Mouse (Mus musculus) granulocyte monocyte progenitor cell, adult 5-6 weeks (primary cell): ENCODE measurements around the gene Mre11a. TPM values are rescaled to one million over a fixed set of nuclear protein-coding genes. Genes with fewer than 3 reads are reported as not detected.
A peak's percentile ranks its signal among the peaks of the same experiment; 100 is the strongest.
"Not testable (repeated sequence)": the region's sequence is repeated elsewhere in the genome, so short reads cannot be mapped to it uniquely, and the experiment has no call there.

Experiments
- ATAC-seq: replicated peaks from 2 replicates; pipeline ENCODE4 v1.8.0; 2016; ENCODE audit warnings: mild to moderate bottlenecking, moderate TSS enrichment, inconsistent platforms; ENCODE audit not compliant: poor library complexity, severe bottlenecking
- total RNA-seq, 2 experiments: library from RNA; stranded (forward) in 1 of 2; stranded (reverse) in 1 of 2; fragments of 200-712, 200-1000 nt in 1 of 2; fragments of >200 nt in 1 of 2; fragmentation: Nextera tagmentation in 1 of 2; gene quantifications; 2 replicates each; pipeline ENCODE4 v1.2.3; 2014 to 2017

Gene Mre11a
- total RNA-seq, 2 experiments from 2014 or later: 50.1 to 54.7 TPM

- no peak for ATAC-seq
These were observed 80.3 kb downstream of the Mre11a start for GRCm38 (mm10) chr9:14864726-14865125.

GRCm38 (mm10) chr9:14866957-14867356 lies 82.5 kb downstream of the Mre11a start:
- ATAC-seq: peak; percentile 97

GRCm38 (mm10) chr9:14868326-14868725 lies 83.9 kb downstream of the Mre11a start:
- ATAC-seq: no peak

GRCm38 (mm10) chr9:14870377-14870776 lies 85.9 kb downstream of the Mre11a start:
- ATAC-seq: no peak

GRCm38 (mm10) chr9:14870802-14871201 lies 86.3 kb downstream of the Mre11a start:
- no peak for ATAC-seq

- no peak for ATAC-seq
These were observed 87.1 kb downstream of the Mre11a start for GRCm38 (mm10) chr9:14871536-14871935.

GRCm38 (mm10) chr9:14872181-14872930 lies 87.9 kb downstream of the Mre11a start:
- ATAC-seq: no peak

GRCm38 (mm10) chr9:14875743-14876507 lies 91.5 kb downstream of the Mre11a start:
- no peak for ATAC-seq

- ATAC-seq: not testable (repeated sequence)
These were observed 92.1 kb downstream of the Mre11a start for GRCm38 (mm10) chr9:14876566-14876965.

GRCm38 (mm10) chr9:14884641-14885040 lies 100.2 kb downstream of the Mre11a start:
- ATAC-seq: peak; percentile 37; the same call in 1 of the 2 replicates

- ATAC-seq: 0 out of 2 replicates have a peak, but pooled peaks have one; percentile 42
These were observed 100.7 kb downstream of the Mre11a start for GRCm38 (mm10) chr9:14885151-14885550.

- no peak for ATAC-seq
These were observed 101.5 kb downstream of the Mre11a start for GRCm38 (mm10) chr9:14885954-14886353.

Other genes with a start within 250 kb of the Mre11a start
- 0.17 TPM in 1 of 2 replicates, not detected in the other for gene Amotl1, start 139.6 kb upstream of the Mre11a start, total RNA-seq (2014; fragmentation: Nextera tagmentation)
- not detected in 2 replicates for gene Amotl1, start 139.6 kb upstream of the Mre11a start, total RNA-seq (2017)
- not detected in 2 replicates for gene Piwil4, start 43.9 kb upstream of the Mre11a start, total RNA-seq (2014; fragmentation: Nextera tagmentation)
- 0.09 TPM in 1 of 2 replicates, not detected in the other for gene Piwil4, start 43.9 kb upstream of the Mre11a start, total RNA-seq (2017)
- gene Fut4, start 32.3 kb upstream of the Mre11a start, total RNA-seq (2014; fragmentation: Nextera tagmentation): 8.4 and 10.6 TPM in 2 replicates
- gene Fut4, start 32.3 kb upstream of the Mre11a start, total RNA-seq (2017): 12.7 and 16.0 TPM in 2 replicates
- 6.3 and 9.3 TPM in 2 replicates for gene 1700012B09Rik, start 13.6 kb upstream of the Mre11a start, total RNA-seq (2014; fragmentation: Nextera tagmentation)
- gene 1700012B09Rik, start 13.6 kb upstream of the Mre11a start, total RNA-seq (2017): 6.2 and 16.1 TPM in 2 replicates
- 36.8 and 49.4 TPM in 2 replicates for gene Ankrd49, start 202 bp downstream of the Mre11a start, total RNA-seq (2014; fragmentation: Nextera tagmentation)
- gene Ankrd49, start 202 bp downstream of the Mre11a start, total RNA-seq (2017): 57.3 and 65.7 TPM in 2 replicates
- not detected in 2 replicates for gene Gpr83, start 75.6 kb downstream of the Mre11a start, total RNA-seq (2014; fragmentation: Nextera tagmentation)
- 0.05 TPM in 1 of 2 replicates, not detected in the other for gene Gpr83, start 75.6 kb downstream of the Mre11a start, total RNA-seq (2017)
- gene Izumo1r, start 119.3 kb downstream of the Mre11a start, total RNA-seq (2014; fragmentation: Nextera tagmentation): not detected in 2 replicates
- gene Izumo1r, start 119.3 kb downstream of the Mre11a start, total RNA-seq (2017): not detected in 2 replicates